In genomic region chr6:125328243-125328642, GRCm38 (mm10) we compare ENCODE assay signal across 10 mouse cellular contexts. TPM values are rescaled to one million over a fixed set of nuclear protein-coding genes. Genes with fewer than 3 reads are reported as not detected.
DNase-seq lines count a peak whose midpoint lies in the region; TF ChIP-seq lines count a peak whose summit lies in the region.
"Had no signal": no experiment of that assay in that cellular context is flagged by ENCODE, and none has a peak within 500 bp of the region (broad histone marks: within the 10 kb centered on the region; RNA-seq: fewer than 3 reads in every experiment).

No protein-coding gene starts in this region.

- intact Hi-C loops in left cerebral cortex, postnatal 10 days (cut with DNase I): no loop called here
- intact Hi-C loops in left cerebral cortex, postnatal 25 days (cut with DNase I): no loop called here

- no peaks in the 10 kb centered on the region for H3K36me3 ChIP-seq in small intestine, adult 2 months (ENCODE audit: control insufficient read depth, insufficient read depth, low read length)
- H3K36me3 ChIP-seq: liver, embryonic 15.5 days had no signal

- peaks cover 6% of the 10 kb centered on the region for H3K4me1 ChIP-seq in small intestine, adult 2 months (ENCODE audit: control insufficient read depth, insufficient read depth, insufficient read length, low read length)

- no peak overlapping the region for H3K27ac ChIP-seq in layer of hippocampus, adult 2 months
- H3K27ac ChIP-seq in small intestine, adult 2 months (ENCODE audit: insufficient read depth, low read depth, low read length): no peak overlapping the region
- H3K27ac ChIP-seq: liver, embryonic 15.5 days had no signal

- H3K27me3 ChIP-seq in small intestine, adult 2 months (ENCODE audit: control insufficient read depth, insufficient read depth, low read length): no peaks in the 10 kb centered on the region
- H3K27me3 ChIP-seq: liver, embryonic 15.5 days had no signal

- no peak for TF ChIP-seq POLR2A in small intestine, adult 2 months (IDR thresholded peaks at IDR 0.05; ENCODE audit: low read depth, low read length)

- no peak for DNase-seq in layer of hippocampus, adult 2 months (ENCODE audit: low spot score in 2 of 2)
- no peak for DNase-seq in layer of hippocampus, adult 9-11 months
- peak; percentile 40 for DNase-seq in R1 (ENCODE audit: low read depth, low spot score)
- peak; percentile 66 for DNase-seq in kidney, adult 9 months
- no peak for DNase-seq in left cerebral cortex, postnatal 10 days (ENCODE audit: extremely low spot score in 1 of 2, low spot score in 2 of 2)
- no peak for DNase-seq in embryo, embryonic 10.5 days (ENCODE audit: low spot score)
- DNase-seq in left cerebral cortex, postnatal 25 days (ENCODE audit: low spot score in 2 of 2): no peak

- 86% methylated on average over 5 of the region's 5 CpGs for WGBS in small intestine, adult 2 months

- peak; percentile 73 for TF ChIP-seq CTCF in layer of hippocampus, adult 2 months (conservative IDR thresholded peaks at IDR 0.05)
- TF ChIP-seq CTCF in small intestine, adult 2 months (IDR thresholded peaks at IDR 0.05; ENCODE audit: extremely low read depth, insufficient read length, insufficient replicate concordance, low read depth, low read length): peak; percentile 73; the same call in 1 of the 2 replicates

- no peak overlapping the region for H3K4me3 ChIP-seq in layer of hippocampus, adult 2 months
- no peak overlapping the region for H3K4me3 ChIP-seq in small intestine, adult 2 months (ENCODE audit: low read depth, low read length)
- H3K4me3 ChIP-seq: liver, embryonic 15.5 days had no signal

RNA-seq across cellular contexts. Expression of gene Scnn1a, which starts 7.8 kb away (rescaled TPM):
- total RNA-seq in layer of hippocampus, adult 2 months (2021): 1 to 10 TPM; 4.3 to 5.2 TPM
- polyA plus RNA-seq in small intestine, adult 2 months (2012; rRNA removed): 11.7 and 11.9 TPM in 2 replicates
- 1 to 10 TPM; 2.0 to 2.3 TPM for total RNA-seq in left cerebral cortex, postnatal 10 days (2021)
- 1 to 10 TPM; 2.4 to 2.6 TPM for total RNA-seq in left cerebral cortex, postnatal 25 days (2021)

RNA-seq across cellular contexts. Expression of gene Ltbr, which starts 14.6 kb away (rescaled TPM):
- total RNA-seq in layer of hippocampus, adult 2 months (2021): 1 to 10 TPM; 6.6 to 9.8 TPM
- polyA plus RNA-seq in small intestine, adult 2 months (2012; rRNA removed): 122 and 167 TPM in 2 replicates
- total RNA-seq in left cerebral cortex, postnatal 10 days (2021): 1 to 10 TPM; 9.4 to 9.7 TPM
- 1 to 10 TPM; 8.1 to 9.9 TPM for total RNA-seq in left cerebral cortex, postnatal 25 days (2021)

RNA-seq across cellular contexts. Expression of gene Tnfrsf1a, which starts 20.9 kb away (rescaled TPM):
- total RNA-seq in layer of hippocampus, adult 2 months (2021): 10 to 100 TPM; 12.0 to 12.1 TPM
- polyA plus RNA-seq in small intestine, adult 2 months (2012; rRNA removed): 90.5 and 207 TPM in 2 replicates
- total RNA-seq in left cerebral cortex, postnatal 10 days (2021): 10 to 100 TPM in 1 of 2 experiments, 1 to 10 TPM in 1; 9.4 to 11.8 TPM
- total RNA-seq in left cerebral cortex, postnatal 25 days (2021): 10 to 100 TPM; 11.5 to 12.7 TPM

RNA-seq across cellular contexts. Expression of gene Tuba3a, which starts 42.4 kb away (rescaled TPM):
- not detected for total RNA-seq in layer of hippocampus, adult 2 months (2021)
- polyA plus RNA-seq in small intestine, adult 2 months (2012; rRNA removed): not detected in 2 replicates
- total RNA-seq in left cerebral cortex, postnatal 10 days (2021): not detected
- total RNA-seq in left cerebral cortex, postnatal 25 days (2021): not detected
- polyA plus RNA-seq: heart, embryonic 14.5 days; liver, embryonic 15.5 days had no signal

RNA-seq across cellular contexts. Expression of gene Plekhg6, which starts 52.4 kb away (rescaled TPM):
- under 1 TPM in 1 of 2 experiments, not detected in 1; 0.17 TPM for total RNA-seq in layer of hippocampus, adult 2 months (2021)
- 26.0 and 66.6 TPM in 2 replicates for polyA plus RNA-seq in small intestine, adult 2 months (2012; rRNA removed)
- total RNA-seq in left cerebral cortex, postnatal 10 days (2021): under 1 TPM; 0.14 to 0.24 TPM
- total RNA-seq in left cerebral cortex, postnatal 25 days (2021): under 1 TPM; 0.25 to 0.39 TPM

Comparison
In these comparisons a context has a peak if more than half of its experiments do, and no peak if none do; other contexts are left out.
1. DNase-seq: peak in R1 (single experiment) and kidney, adult 9 months (single experiment); none in layer of hippocampus, adult 2 months (0 of 2), layer of hippocampus, adult 9-11 months (single experiment), left cerebral cortex, postnatal 10 days (0 of 2), embryo, embryonic 10.5 days (single experiment) and left cerebral cortex, postnatal 25 days (0 of 2).